Mouse (Mus musculus): Measurements from ENCODE around the gene Tpi1.
A peak's percentile ranks its signal among the peaks of the same experiment; 100 is the strongest.
"Not testable (repeated sequence)": the region's sequence is repeated elsewhere in the genome, so short reads cannot be mapped to it uniquely, and the experiment has no call there.

Gene Tpi1

DNA sequence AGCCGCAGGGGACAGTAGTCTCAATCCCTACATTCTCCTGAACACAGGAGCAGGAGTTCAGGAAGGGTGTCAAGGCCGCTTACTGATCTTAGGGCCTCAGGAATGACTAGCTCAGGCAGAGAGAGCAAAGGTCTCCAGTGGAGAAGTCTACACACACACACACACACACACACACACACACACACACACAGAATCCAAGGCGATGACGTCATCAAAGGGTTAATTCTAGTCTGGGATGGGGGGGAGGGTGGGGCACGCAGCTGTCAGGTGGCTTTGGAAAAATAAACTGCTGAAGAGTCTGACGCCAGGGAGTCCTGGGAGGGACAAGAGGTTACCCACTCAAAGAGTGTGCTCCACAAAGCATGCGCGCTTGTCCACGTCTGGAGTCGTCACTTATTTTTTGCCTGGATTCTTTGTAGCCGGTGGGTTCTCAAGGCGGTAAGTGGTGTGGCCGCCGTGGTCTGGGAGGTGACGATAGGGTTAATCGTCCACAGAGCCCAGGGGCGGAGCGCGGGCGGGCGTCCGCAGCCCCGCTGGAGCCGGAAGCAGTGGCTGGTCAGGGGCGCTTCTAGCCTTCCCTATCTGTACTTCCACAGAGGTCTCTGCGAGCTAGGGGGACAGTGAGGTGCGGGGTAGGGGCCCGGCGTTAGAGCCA lies 5.6 kb downstream of the Tpi1 start, which contains the start of gene Spsb2:
Spsb2 (plus strand) TSS at position 304 of the 655 bp plus-strand sequence.
- DNase-seq (ENCODE audit: low spot score) = no peak

DNA sequence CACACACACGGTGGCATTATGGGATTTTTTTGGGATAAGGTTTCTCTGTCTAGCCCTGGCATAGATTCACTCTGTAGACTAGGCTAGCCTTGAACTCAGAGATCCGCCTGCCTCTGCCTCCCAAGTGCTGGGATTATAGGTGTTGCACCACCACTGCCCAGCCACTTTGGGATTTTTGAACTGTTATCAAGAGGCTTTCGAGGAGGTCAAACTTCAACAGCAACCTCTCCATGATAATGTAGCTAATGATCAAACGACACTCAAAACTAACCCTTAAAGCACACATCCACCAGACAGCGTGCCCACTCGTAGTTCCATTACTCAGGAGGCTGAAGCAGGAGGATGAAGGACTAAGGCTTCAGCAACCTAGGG lies 6.1 kb downstream of the Tpi1 start:
- no peak for DNase-seq (ENCODE audit: low spot score)

DNA sequence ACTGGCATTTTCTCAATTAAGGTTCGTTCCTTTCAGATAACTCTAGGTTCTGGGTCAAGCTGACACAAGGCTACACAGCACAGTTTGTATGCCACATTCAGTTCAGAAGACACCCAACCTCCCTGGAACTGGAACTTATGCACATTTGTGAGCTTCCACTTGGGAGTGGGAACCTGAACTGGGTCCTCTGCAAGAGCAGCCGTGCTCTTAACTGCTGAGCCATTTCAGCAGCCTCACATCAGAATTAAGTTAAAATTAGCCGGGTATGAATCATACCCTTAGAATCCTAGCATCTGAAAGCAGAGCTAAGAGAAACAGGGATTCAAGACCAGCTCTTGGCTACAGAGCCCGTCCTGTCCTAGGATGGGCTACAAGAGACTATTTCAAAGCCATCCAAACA lies 6.7 kb downstream of the Tpi1 start:
- DNase-seq (ENCODE audit: low spot score) = no peak

DNA sequence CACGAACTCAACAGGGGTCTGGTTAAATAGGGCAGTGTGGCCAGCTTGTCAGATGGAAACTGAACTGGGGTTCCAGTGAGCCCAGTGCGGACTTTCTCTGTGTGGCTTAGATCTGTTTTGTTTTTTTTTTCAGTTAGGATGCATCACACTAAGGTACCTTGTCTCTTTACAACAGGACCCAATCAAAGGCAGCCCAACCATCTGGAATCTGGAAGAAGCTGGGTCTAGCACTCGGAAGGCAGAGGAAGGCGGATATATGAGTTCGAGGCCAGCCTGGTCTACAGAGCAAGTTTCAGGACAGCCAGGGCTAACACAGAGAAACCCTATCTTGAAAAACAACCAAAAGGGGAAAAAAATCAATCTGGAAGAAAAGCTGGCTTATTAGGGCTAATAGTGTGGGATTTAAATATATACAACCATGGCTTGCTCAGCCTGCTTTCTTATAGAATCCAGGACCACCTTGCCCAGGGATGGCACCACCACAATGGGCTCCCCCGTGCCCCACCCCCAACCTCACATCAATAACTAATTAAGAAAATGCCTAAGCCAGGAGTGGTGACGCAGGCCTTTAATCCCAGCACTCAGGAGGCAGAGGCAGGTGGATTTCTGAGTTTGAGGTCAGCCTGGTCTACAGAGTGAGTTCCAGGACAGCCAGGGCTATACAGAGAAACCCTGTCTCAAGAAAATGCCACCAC lies 7.5 kb downstream of the Tpi1 start:
- no peak for DNase-seq (ENCODE audit: low spot score)

DNA sequence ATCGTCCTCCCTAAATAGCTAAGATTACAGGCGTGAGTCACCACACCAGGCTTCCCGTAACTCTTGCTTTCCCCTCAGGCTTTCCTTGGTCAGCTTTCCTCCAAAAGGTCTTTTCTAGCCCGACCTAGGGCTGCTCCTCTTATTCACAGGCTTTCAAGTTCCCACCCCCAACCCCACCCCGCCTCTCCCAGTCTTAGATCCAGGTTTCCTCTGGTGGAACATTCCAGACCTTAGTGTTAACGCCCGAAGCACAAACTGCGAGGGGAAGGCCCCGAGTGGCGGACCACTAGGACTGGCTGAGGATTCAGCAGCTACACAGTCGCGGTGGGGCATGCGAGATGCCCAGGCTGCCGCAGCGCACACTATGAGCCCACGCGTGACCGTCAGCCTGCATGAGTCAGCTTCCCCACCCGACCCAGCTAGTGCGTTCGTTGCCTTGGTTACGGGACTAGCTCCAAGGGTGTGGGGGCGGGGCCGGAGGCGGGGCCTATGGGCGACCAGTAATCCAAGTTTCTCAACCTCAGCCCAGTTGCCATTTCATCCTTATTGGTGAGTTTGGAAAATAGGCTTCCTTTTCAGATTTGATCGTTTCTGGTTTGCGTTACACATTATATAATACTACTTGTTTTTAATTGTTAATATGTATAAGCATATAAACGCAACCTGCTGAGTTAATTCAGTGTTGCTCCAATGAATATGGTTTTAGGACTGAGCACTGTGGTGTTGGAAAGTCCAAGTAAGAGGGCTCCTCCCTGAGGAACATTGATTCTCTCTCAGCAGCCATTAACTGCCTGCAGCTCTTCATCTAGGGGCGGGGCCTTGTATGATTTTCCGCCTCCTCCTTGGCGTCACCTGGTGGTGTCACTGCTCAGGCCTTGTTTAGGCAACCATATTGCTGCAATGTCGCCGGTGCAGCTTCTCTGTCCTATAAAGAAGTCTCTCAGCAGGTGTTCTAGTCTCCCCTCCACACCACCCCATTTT lies 8.5 kb downstream of the Tpi1 start:
- DNase-seq (ENCODE audit: low spot score) = peak; percentile 96

DNA sequence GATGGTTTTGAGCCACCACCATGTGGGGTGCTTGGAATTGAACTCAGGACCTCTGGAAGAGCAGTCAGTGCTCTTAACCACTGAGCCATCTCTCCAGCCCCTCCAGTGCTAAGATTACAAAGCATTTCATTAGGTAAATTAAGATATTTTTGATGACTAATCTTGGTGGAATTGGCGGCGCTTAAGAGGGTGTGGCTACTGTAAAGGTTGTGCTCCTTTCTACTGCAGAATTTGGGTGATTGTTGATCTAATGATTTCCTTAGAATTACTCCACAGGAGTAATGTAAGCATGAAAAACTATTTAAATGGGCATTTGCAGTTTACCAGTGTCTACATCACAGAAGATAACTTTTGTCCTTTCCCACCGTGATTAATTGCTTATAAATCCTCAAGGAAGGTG lies 9.8 kb downstream of the Tpi1 start:
- DNase-seq (ENCODE audit: low spot score) = no peak

DNA sequence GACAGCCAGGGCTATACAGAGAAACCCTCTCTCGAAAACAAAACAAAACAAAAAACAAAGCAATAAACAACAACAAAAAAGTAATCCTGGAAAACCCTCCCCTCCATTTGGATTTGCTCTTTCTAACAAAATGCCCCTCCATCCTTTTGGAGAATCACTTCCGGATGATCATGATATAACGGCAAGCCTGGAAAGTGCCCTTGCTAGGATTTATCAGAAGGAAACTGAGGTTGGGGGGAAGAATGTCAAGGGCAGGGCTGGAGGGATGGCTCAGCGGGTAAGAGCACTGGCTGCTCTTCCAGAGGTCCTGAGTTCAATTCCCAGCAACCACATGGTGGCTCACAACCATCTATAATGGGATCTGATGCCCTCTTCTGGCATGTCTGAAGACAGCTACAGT lies 10.4 kb downstream of the Tpi1 start:
- DNase-seq (ENCODE audit: low spot score) = not testable (repeated sequence)

DNA sequence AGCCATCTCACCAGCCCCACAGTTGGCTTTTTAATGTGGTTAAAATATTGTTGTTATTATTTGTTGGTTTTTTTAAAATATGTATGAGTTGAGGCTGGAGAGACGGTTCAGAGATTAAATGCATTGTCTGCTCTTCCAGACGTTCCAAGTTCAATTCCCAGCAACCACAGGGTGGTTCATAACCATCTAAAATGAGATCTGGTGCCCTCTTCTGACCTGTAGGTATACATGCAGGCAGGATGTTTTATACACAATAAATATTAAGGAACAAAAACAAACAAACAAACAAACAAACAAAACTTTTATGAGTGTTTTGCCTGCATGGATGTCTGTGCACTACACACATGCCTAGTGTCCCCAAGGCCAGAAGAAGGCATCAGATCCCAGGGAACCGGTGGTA lies 11.0 kb downstream of the Tpi1 start:
- DNase-seq (ENCODE audit: low spot score) = no peak

DNA sequence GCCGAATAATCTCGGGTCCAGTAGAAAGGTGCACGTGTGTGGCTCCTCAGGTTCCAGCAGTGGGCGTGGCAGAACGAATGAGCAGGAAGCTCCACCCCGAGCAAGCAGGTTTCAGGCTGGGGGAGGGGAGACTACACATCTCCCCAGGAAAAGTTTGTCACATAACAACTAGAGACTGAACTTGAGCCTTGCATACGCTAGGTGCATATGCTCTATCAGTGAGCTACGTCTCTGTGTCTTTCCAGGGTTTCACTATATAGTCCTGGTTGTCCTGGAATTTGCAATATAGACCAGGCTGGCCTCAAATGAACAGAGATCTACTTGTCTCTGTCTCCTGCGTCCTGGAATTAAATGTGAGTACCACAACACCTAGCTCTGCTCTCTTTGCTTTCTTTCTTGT lies 11.7 kb downstream of the Tpi1 start:
- DNase-seq (ENCODE audit: low spot score) = not testable (repeated sequence)

DNA sequence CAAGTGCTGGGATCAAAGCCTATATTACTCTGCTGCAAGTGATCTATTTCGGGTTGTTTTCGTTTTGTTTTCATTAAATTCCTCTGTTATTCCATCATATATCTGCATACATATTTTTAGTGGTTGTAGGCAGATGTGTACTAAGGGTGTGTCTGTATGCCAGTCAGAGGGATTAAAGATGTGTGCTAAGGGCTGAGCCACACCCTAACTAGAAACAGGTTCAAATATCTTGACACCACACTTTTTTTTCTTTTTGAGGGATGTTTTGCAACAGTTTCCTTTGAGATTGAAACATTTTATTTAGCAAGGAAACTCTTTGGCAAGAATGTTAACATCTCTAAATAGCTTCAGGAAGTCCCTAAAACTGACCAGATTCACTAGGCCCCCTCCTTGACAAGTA lies 17.9 kb downstream of the Tpi1 start:
- no peak for DNase-seq (ENCODE audit: low spot score)

DNA sequence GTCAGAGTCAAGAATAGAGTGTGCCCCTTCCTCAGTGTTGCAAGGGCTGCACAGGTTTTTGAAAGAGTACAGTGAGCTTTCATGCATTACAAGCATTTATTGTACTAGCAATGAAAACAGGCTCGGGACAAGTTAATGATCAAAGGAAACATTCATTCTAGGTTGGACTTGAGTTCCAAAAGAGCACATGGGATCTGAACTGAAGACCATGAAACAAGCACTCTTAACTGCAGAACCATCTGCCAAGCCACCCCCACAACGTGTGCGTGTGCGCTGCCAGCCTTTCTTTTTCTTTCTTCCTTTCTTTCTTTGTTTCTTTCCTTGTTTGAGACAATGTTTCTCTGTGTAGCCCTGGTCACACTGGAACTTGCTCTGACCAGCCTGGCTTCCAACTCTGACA lies 18.3 kb downstream of the Tpi1 start:
- no peak for DNase-seq (ENCODE audit: low spot score)

DNA sequence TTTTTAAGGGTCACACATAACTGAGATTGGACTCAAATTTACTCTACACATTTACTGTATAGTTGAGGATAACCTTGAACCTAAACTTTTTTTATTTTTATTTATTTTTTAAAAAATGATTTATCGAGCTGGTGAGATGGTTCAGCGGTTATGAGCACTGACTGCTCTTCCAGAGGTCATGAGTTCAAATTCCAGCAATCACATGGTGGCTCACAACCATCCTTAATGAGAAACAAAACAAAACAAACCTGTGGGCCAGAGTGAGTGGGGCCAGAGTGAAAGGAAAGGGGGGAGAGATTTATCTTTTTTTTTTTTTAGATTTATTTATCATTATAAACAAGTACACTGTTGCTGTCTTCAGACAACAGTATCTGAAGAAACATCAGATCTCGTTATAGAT lies 22.2 kb downstream of the Tpi1 start:
- no peak for DNase-seq (ENCODE audit: low spot score)

DNA sequence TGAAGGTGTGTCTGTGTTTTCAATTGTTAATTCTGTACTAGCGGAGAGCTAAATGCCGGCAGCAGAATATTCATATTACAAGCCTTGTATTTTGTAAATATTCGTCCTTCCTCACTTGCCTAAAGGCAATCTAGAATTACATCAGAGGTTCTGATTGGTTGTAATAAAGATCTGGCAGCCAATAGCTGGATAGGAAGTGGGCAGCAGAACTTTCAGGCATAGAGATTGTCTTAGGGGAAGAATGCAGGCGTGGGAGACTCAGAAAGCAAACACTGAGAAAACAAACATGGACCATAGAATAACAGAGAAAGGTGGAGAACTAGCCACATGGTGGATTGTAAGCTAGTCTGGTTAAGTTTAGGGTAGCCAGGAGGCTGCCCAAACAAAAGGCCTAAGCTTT lies 24.0 kb downstream of the Tpi1 start:
- no peak for DNase-seq (ENCODE audit: low spot score)

DNA sequence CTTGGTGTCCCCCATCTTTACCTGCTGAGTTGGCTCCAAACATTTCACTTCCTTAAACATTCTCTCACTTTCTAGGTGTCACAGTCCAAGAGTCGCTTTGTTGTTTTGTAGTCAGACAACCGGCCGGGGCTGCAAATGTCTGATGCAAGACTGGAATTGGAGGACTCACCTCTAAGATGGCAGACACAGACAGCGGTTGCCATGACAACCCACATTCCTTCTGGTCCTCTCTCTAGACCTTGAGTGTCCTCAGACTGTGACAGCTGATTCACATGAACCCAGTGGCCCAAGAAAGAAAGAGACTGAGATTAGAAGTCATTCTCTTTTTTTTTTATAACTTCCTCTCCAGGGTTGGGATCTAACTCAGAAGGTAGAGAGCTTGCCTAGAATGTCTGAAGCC lies 24.6 kb downstream of the Tpi1 start:
- DNase-seq (ENCODE audit: low spot score) = no peak

DNA sequence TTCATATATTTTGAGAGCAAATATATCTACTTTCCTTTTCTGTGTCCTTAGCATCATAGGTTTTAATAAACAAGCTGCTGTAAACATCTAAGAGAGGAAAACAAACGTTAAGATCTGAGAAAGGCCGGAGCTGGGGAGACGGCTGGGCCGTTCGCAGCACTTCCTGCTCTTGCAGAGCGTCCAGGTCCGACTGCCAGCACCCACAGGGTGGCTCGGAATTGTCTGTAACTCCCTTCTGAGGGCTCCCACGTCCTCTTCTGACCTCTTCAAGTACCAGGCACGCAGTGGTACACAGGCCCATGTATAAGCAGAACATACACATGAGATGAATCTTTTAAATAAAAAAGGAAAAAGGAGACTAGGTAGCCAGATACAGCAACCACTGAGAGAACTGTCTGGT lies 26.4 kb downstream of the Tpi1 start:
- no peak for DNase-seq (ENCODE audit: low spot score)

DNA sequence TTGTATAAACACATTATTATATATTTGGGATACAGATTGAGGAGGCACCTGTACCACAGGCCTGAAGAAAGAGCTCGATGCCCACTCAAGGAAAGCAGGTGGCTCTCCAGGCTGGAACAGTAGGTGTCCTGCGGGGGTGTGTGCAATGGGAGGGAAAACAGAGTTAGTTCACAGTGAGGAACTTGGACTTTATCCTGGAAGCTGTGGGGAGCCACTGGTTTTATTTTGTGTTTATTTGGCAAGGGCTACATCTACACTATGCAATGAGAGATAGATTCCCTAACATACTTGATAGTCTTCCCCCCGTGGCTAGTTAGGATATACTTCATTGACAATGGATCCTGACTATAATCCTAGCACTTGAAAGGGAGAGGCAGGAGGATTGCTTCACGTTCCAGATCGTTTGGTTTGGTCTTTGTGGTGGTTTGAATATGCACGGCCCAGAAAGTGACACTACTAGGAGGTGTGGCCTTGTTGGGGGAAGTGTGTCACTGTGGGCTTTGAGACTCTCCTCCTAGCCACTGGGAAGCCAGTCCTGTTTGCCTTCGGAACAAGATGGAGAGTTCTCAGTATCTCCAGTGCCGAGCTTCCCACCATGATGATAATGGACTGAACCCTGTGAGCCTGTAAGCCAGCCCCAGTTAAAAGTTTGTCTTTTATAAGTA lies 27.2 kb downstream of the Tpi1 start:
- no peak for DNase-seq (ENCODE audit: low spot score)

DNA sequence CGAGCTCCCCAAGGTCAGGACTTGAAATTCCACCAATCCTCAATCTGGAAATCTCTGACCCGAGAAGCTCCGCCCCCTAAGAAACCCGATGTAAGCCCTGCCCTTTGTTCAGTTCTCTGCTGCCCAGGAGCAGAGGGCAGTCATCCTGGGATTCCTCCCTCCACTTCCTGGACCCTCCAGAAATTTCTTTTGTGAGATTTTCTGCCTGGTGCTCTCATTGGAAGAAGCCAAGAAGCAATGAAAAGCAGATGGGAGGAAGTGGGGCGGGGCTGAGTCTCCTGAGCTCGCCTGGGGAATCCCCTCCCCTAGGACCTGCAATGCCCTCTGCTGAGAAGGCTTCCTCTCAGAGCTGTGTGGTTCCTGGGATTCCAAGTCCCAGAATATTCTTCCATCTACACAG lies 31.7 kb downstream of the Tpi1 start:
- DNase-seq (ENCODE audit: low spot score) = no peak

DNA sequence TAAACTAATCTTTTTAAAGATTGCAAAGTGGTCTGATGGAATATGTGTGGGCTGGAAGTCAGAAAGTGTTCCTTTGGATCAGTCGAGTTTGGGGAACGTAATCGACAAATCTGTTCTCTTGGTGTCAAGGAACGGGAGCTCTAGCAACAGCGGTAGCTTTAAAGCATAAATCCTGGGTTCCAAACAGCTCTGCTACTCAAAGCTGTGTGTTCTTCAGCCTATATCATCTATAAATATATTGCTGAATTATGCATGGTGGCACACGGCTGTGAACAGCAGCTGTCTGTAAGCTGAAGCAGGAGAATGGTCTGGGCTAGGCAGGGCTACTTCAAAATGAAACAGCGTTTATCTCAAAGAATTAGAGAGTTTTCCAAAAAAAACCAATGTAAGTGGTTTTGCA lies 33.2 kb downstream of the Tpi1 start:
- no peak for DNase-seq (ENCODE audit: low spot score)

DNA sequence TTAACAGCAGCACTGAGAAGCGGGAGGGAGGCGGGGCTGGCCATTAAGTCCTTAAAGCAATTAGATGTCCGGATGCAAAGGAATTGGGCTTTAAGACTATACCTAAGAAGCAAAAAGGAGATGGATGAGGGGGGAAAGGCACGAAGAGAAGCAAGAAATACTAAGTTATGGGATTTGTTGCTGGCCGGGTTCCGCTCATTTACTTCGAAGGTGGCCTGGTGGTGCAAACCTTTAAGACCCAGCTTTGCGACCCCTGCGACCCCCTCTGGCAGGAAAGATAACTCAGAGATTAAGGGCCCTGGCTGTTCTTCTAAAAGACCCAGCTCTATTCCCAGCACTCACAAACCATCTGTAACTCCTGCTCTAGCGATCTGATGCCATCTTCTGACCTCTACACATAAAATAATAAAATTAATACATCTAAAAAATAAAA lies 34.1 kb downstream of the Tpi1 start:
- no peak for DNase-seq (ENCODE audit: low spot score)

DNA sequence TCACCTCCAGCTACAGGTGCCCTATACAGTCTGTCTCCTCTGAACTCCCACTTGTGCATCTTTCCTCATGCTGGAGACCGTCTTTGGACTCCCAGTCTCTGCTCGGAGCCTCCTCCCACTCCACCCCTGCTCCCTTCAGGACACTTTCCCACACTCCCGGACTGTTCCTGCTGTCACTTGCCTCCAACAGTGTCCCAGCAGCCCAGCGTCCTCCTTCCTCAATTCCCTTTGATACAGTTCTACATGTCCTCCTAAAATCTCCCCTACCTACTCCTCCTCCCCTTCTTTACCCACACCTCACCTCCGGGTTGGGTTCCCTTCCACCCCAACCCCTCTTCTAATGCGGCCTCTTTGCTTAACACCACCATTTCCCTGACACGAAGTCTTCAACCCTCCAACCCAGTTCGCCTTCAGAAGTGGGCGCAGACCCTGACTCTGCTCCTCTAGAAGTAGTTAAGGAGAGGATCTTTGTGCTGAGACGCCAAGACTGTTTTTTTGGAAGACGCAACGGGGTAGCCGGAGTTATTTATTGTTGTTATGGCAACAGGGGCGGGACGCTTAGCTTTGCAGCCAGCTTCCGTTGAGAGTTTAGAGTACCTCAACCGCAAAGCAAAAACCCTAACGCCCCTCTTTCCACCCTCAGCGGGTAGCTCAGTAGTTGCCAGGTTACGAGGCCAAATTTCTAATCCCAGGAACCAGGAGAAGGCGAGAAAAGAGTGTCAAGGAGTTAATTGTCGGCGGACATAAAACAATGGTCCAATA lies 34.7 kb downstream of the Tpi1 start, which contains the start of gene Lrrc23:
Lrrc23 (minus strand) TSS at position 506 of the 762 bp plus-strand sequence.
- DNase-seq (ENCODE audit: low spot score) = no peak

DNA sequence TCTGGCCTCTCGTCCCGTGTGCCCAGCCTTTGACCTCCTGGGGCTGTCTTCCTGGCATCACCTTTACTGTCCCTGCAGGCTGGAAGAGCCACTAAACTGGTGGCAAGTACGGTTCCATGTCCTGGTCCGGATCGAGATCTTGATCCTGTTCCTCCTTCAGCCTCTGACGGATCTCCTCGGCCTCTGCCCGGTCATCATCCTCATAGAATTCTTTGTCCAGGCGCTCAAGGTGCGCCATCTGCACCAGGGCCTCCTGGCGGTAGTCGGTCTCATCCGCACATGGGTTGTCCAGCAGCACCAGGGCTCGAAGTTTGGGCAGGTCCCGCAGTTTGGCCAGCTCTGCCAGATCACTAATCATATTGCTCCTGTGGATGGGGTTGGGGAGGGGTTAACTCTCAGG lies 43.6 kb downstream of the Tpi1 start:
- DNase-seq (ENCODE audit: low spot score) = no peak
